ENCODE assay signal across 8 mouse cellular contexts in the genomic region with DNA sequence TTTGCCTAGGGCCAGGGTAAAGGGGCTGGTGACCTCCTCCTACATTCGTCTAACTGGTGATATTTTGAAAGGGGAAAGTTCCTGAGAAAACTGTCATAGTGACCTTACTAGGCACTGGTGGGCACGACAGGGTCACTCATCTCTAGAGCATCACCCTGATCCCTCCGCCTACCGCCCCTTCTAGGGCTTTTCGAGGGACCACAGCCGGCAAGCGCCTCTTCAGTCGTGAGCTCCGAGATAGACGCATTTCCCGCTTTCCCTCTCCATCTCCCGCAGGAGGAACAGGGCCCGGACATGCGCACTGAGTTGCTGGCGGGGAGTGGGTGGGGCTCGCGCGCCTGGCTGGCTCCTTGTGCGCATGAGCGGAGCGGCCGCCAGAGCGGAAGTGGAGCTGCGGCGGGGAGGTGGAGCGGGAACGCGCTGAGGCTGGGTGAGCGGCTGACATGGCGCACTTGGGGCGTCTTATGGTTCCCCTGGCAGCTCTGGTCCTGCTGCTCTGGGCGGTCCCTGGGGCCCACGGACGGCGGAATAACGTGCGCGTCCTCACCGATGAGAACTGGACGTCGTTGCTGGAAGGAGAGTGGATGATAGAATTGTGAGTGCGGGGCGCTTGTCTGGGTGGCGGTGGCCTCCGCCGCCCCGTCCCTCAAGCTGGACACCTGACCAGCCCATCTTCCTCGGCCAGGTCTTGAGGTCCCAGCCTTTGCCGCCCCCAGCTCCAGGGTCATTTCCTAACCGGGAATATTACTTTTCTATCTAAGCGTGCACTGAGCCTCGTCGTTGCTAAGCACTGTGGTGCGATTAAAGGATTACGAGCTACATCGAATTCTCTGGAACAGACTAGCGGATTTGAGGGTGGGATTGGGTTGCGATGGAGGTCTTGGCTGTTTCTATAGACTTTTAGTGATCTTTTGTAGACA. TPM values are rescaled to one million over a fixed set of nuclear protein-coding genes. Genes with fewer than 3 reads are reported as not detected.
DNase-seq lines count a peak whose midpoint lies in the region; ATAC-seq and TF ChIP-seq lines count a peak whose summit lies in the region.

A gene (plus strand): TSS at position 370 of the 920 bp plus-strand sequence.

- peak within 1 kb of the TSS; percentile 78 for H3K4me3 ChIP-seq in hindbrain, embryonic 13.5 days

- DNase-seq in Patski (ENCODE audit: low read depth, low spot score) = peak; percentile 50
- peak; percentile 99 for DNase-seq in cerebellum, postnatal 14 days
- DNase-seq in frontal cortex, postnatal 14 days (ENCODE audit: low spot score in 2 of 2) = peak; percentile 91 to 92
- DNase-seq in layer of hippocampus, postnatal 25 days (ENCODE audit: extremely low spot score in 1 of 2, low spot score in 1 of 2) = peak; percentile 94 to 97
- DNase-seq in lung, postnatal 25 days (ENCODE audit: low spot score) = peak; percentile 97
- DNase-seq in retina, embryonic 14.5 days (ENCODE audit: low spot score) = peak; percentile 97
- peak; percentile 98 for DNase-seq in thymus, postnatal 4 days

- CTCF ChIA-PET in Patski (lab: Charles Lee) = no interaction called here

- peak within 1 kb of the TSS; percentile 67 for H3K4me2 ChIP-seq in hindbrain, embryonic 13.5 days

- peak; percentile 85 for ATAC-seq in Patski
- peak; percentile 98 for ATAC-seq in hindbrain, embryonic 13.5 days (ENCODE audit: low FRiP score)

- peaks cover 7% of the 10 kb centered on the region for H3K36me3 ChIP-seq in hindbrain, embryonic 13.5 days

- peaks cover 27% of the 10 kb centered on the region for H3K4me1 ChIP-seq in hindbrain, embryonic 13.5 days (replicated peaks)

- under 1% methylated on average over 56 of the region's 58 CpGs for WGBS in hindbrain, embryonic 13.5 days

- in situ Hi-C loops in Patski (cut with MboI; ENCODE audit: low pct_unique_long_range_greater_than_20kb) = no loop called here

- H3K27ac ChIP-seq in hindbrain, embryonic 13.5 days = peak within 1 kb of the TSS; percentile 88

- TF ChIP-seq CTCF in Patski (IDR thresholded peaks at IDR 0.05) = no peak

- no peaks in the 10 kb centered on the region for H3K27me3 ChIP-seq in Patski
- no peaks in the 10 kb centered on the region for H3K27me3 ChIP-seq in hindbrain, embryonic 13.5 days

- POLR2A ChIA-PET in Patski (lab: Charles Lee) = interaction anchor here (0.6 kb wide), 1 partner anchor 502 kb away, joined by 3 read pairs; no protein-coding TSS in a partner anchor

- peak within 1 kb of the TSS; percentile 89 for H3K9ac ChIP-seq in hindbrain, embryonic 13.5 days

- H3K9me3 ChIP-seq in hindbrain, embryonic 13.5 days = no peaks in the 10 kb centered on the region

RNA-seq across cellular contexts. Expression of the gene that starts here (rescaled TPM):
- 66.8 TPM for polyA plus RNA-seq in Patski (2021)
- polyA plus RNA-seq in hindbrain, embryonic 13.5 days (2015; fragmentation: Nextera tagmentation; extraction: Ambion mirVana) = 146 and 151 TPM in 2 replicates
- total RNA-seq in layer of hippocampus, postnatal 25 days (2021) = 10 to 100 TPM; 29.9 to 32.3 TPM

Comparison
In these comparisons a context has a peak if more than half of its experiments do, and no peak if none do; other contexts are left out.
1. Peak in every context shown above with its lines: DNase-seq, ATAC-seq, H3K4me3 ChIP-seq and H3K27ac ChIP-seq.